Mouse (Mus musculus): ENCODE results near the gene Cacnb4. TPM values are rescaled to one million over a fixed set of nuclear protein-coding genes. Genes with fewer than 3 reads are reported as not detected.
A peak's percentile ranks its signal among the peaks of the same experiment; 100 is the strongest.

The Cacnb4 gene
- total and polyA plus RNA-seq, 3 experiments, result not detected

- Histone ChIP-seq H3K4me1 (ENCODE audit: control insufficient read depth in 1 of 2, insufficient read depth in 2 of 2, low read length in 2 of 2) (no peaks in the 10 kb centered on the region), H3K4me3 (ENCODE audit: control insufficient read depth in 1 of 2, insufficient read depth in 1 of 2, low read depth in 2 of 2, low read length in 2 of 2) (no peak overlapping the region), H3K9me3 (replicated peaks; ENCODE audit: insufficient read depth, low read length) (no peaks in the 10 kb centered on the region), H3K9ac (ENCODE audit: control insufficient read depth, low read depth, low read length, poor library complexity, severe bottlenecking) (no peak overlapping the region), H3K79me2 (ENCODE audit: control insufficient read depth, insufficient read depth, low read length, poor library complexity) (no peaks in the 10 kb centered on the region), H3K27me3 (ENCODE audit: control insufficient read depth in 1 of 2, insufficient read depth in 2 of 2, low read length in 2 of 2) (peaks cover 3 to 5% of the 10 kb centered on the region in 2 experiments; a peak in 3 of 4 replicates), H3K27ac (ENCODE audit: control insufficient read depth, low read depth, low read length) (no peak overlapping the region), H3K36me3 (ENCODE audit: control insufficient read depth in 1 of 2, insufficient read depth in 2 of 2, low read length in 2 of 2) (no peaks in the 10 kb centered on the region)
- no peak for TF ChIP-seq CTCF (IDR thresholded peaks at IDR 0.05 in 2 of 3, conservative IDR thresholded peaks at IDR 0.05 in 1 of 3; ENCODE audit: control insufficient read depth in 1 of 3, insufficient read depth in 1 of 3, low read depth in 2 of 3, low read length in 3 of 3, poor library complexity in 1 of 3, severe bottlenecking in 1 of 3)
- TF ChIP-seq GATA1 (IDR thresholded peaks at IDR 0.05; ENCODE audit: low read depth, low read length), result no peak
- DNase-seq (ENCODE audit: low read depth, low spot score), result peak; percentile 23
These were observed 240.6 kb downstream of the Cacnb4 start for GRCm38 (mm10) chr2:52435919-52436632.

DNA sequence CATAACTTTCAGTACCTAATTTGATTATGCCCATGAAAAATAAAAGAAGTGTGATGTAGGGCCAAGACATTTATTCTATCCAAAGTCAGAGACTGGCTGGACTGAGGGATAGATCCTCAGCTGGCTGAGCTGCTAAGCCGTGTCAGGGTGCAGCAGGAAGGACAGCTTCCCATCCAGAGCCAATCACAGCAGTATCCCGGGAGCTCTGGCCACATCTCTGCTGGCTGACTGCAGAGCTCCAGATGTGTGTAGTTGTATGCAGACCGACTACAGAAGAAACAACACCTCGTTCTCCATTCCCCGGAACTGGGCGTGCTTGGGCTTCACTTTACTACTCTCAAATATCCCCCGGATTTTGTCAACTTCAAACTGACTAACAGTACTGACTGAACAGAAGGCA lies 243.3 kb downstream of the Cacnb4 start:
- Histone ChIP-seq H3K4me1 (ENCODE audit: control insufficient read depth in 1 of 2, insufficient read depth in 2 of 2, low read length in 2 of 2) (no peaks in the 10 kb centered on the region), H3K9me3 (replicated peaks; ENCODE audit: insufficient read depth, low read length) (no peaks in the 10 kb centered on the region), H3K36me3 (ENCODE audit: control insufficient read depth in 1 of 2, insufficient read depth in 2 of 2, low read length in 2 of 2) (no peaks in the 10 kb centered on the region), H3K4me3 (ENCODE audit: control insufficient read depth in 1 of 2, insufficient read depth in 1 of 2, low read depth in 2 of 2, low read length in 2 of 2) (no peak overlapping the region), H3K79me2 (ENCODE audit: control insufficient read depth, insufficient read depth, low read length, poor library complexity) (no peaks in the 10 kb centered on the region), H3K27me3 (ENCODE audit: control insufficient read depth in 1 of 2, insufficient read depth in 2 of 2, low read length in 2 of 2) (peaks cover 3% of the 10 kb centered on the region in 2 experiments; a peak in 3 of 4 replicates), H3K27ac (ENCODE audit: control insufficient read depth, low read depth, low read length) (no peak overlapping the region), H3K9ac (ENCODE audit: control insufficient read depth, low read depth, low read length, poor library complexity, severe bottlenecking) (no peak overlapping the region)
- no peak for DNase-seq (ENCODE audit: low read depth, low spot score)
- TF ChIP-seq ZMIZ1 (IDR thresholded peaks at IDR 0.05; ENCODE audit: low read depth, low read length) (no peak), USF2 (IDR thresholded peaks at IDR 0.05; ENCODE audit: borderline replicate concordance in 1 of 2, insufficient read depth in 1 of 2, low read depth in 1 of 2, low read length in 2 of 2) (no peak), MYC (IDR thresholded peaks at IDR 0.05; ENCODE audit: low read depth, low read length) (no peak), EP300 (IDR thresholded peaks at IDR 0.05; ENCODE audit: low read depth in 1 of 2, low read length in 2 of 2) (no peak), GATA1 (IDR thresholded peaks at IDR 0.05; ENCODE audit: low read depth, low read length) (no peak), CHD2 (IDR thresholded peaks at IDR 0.05; ENCODE audit: low read length) (no peak), ZNF384 (IDR thresholded peaks at IDR 0.05; ENCODE audit: low read depth, low read length) (no peak), TBP (IDR thresholded peaks at IDR 0.05; ENCODE audit: low read depth, low read length) (no peak), ELF1 (IDR thresholded peaks at IDR 0.05; ENCODE audit: low read depth, low read length) (no peak), KAT2A (conservative IDR thresholded peaks at IDR 0.05; ENCODE audit: low read depth, low read length) (no peak), E2F4 (IDR thresholded peaks at IDR 0.05; ENCODE audit: borderline replicate concordance, low read depth, low read length) (no peak), CHD1 (IDR thresholded peaks at IDR 0.05; ENCODE audit: low read depth, low read length) (no peak), ZC3H11A (IDR thresholded peaks at IDR 0.05; ENCODE audit: low read depth, low read length) (no peak), ZKSCAN1 (IDR thresholded peaks at IDR 0.05; ENCODE audit: low read depth, low read length) (no peak), SMC3 (IDR thresholded peaks at IDR 0.05; ENCODE audit: low read depth, low read length) (no peak), BHLHE40 (IDR thresholded peaks at IDR 0.05; ENCODE audit: borderline replicate concordance, low read depth, low read length) (no peak), NELFE (IDR thresholded peaks at IDR 0.05; ENCODE audit: low read depth, low read length) (no peak), TCF12 (IDR thresholded peaks at IDR 0.05; ENCODE audit: low read depth, low read length) (no peak), CTCF (IDR thresholded peaks at IDR 0.05 in 2 of 3, conservative IDR thresholded peaks at IDR 0.05 in 1 of 3; ENCODE audit: control insufficient read depth in 1 of 3, insufficient read depth in 1 of 3, low read depth in 2 of 3, low read length in 3 of 3, poor library complexity in 1 of 3, severe bottlenecking in 1 of 3) (no peak), TAL1 (IDR thresholded peaks at IDR 0.05; ENCODE audit: low read length) (no peak)

Data from MEL (cell line).